Mouse (Mus musculus): ENCODE results near the gene Cmtm5.

GRCm38 (mm10) chr14:54976633-54977032, 40.6 kb downstream of the Cmtm5 start, which contains the start of gene Gm17428:
- TF ChIP-seq CTCF (IDR thresholded peaks at IDR 0.05; ENCODE audit: extremely low read depth, insufficient read depth, insufficient read length, insufficient replicate concordance) = no peak
- no peak for TF ChIP-seq POLR2A (IDR thresholded peaks at IDR 0.05; ENCODE audit: low read depth, low read length)

All from spleen, adult 2 months (tissue).